Mouse (Mus musculus) urinary bladder, postnatal 25 days (tissue): Measurements from ENCODE around the gene Rell1.
A peak's percentile ranks its signal among the peaks of the same experiment; 100 is the strongest.

Experiments used
- DNase-seq: peaks from one replicate; pipeline ENCODE4 v3.0.0; 2022; ENCODE audit warnings: low spot score

Rell1 gene

GRCm38 (mm10) chr5:63952039-63952438 lies 16.7 kb downstream of the Rell1 start:
- no peak for DNase-seq

GRCm38 (mm10) chr5:63951421-63951911 lies 17.2 kb downstream of the Rell1 start:
- no peak for DNase-seq

GRCm38 (mm10) chr5:63949195-63949594 lies 19.5 kb downstream of the Rell1 start:
- no peak for DNase-seq

- no peak for DNase-seq
Observed at GRCm38 (mm10) chr5:63947526-63947925, 21.2 kb downstream of the Rell1 start.

GRCm38 (mm10) chr5:63943291-63943690 lies 25.4 kb downstream of the Rell1 start:
- DNase-seq = no peak

GRCm38 (mm10) chr5:63941891-63942290 lies 26.8 kb downstream of the Rell1 start:
- no peak for DNase-seq

GRCm38 (mm10) chr5:63938575-63938974 lies 30.1 kb downstream of the Rell1 start:
- DNase-seq = no peak

- DNase-seq = peak; percentile 33
Observed at GRCm38 (mm10) chr5:63936740-63937139, 32.0 kb downstream of the Rell1 start.

GRCm38 (mm10) chr5:63935581-63935980 lies 33.1 kb downstream of the Rell1 start:
- DNase-seq = no peak

GRCm38 (mm10) chr5:63932829-63933228 lies 35.9 kb downstream of the Rell1 start:
- no peak for DNase-seq

- DNase-seq = no peak
Observed at GRCm38 (mm10) chr5:63930824-63931358, 37.8 kb downstream of the Rell1 start.

GRCm38 (mm10) chr5:63925035-63925628 lies 43.6 kb downstream of the Rell1 start:
- DNase-seq = no peak

- DNase-seq = no peak
Observed at GRCm38 (mm10) chr5:63923305-63924025, 45.2 kb downstream of the Rell1 start.

- no peak for DNase-seq
Observed at GRCm38 (mm10) chr5:63918201-63918600, 50.5 kb downstream of the Rell1 start.

- no peak for DNase-seq
Observed at GRCm38 (mm10) chr5:63916457-63917139, 52.1 kb downstream of the Rell1 start.

- DNase-seq = no peak
Observed at GRCm38 (mm10) chr5:63914896-63915295, 53.8 kb downstream of the Rell1 start.

GRCm38 (mm10) chr5:63910171-63910960 lies 58.3 kb downstream of the Rell1 start:
- no peak for DNase-seq

- DNase-seq = no peak
Observed at GRCm38 (mm10) chr5:63907513-63907912, 61.2 kb downstream of the Rell1 start.

- DNase-seq = peak; percentile 77
Observed at GRCm38 (mm10) chr5:63906149-63907093, 62.3 kb downstream of the Rell1 start.

GRCm38 (mm10) chr5:63903329-63903728 lies 65.4 kb downstream of the Rell1 start:
- DNase-seq = no peak

- DNase-seq = no peak
Observed at GRCm38 (mm10) chr5:63897820-63898110, 70.9 kb downstream of the Rell1 start.
